Mouse (Mus musculus) lung, postnatal 36 days (tissue): ENCODE data around the gene Creg2.
"Not testable (repeated sequence)": the region's sequence is repeated elsewhere in the genome, so short reads cannot be mapped to it uniquely, and the experiment has no call there.

Experiments
- DNase-seq: peaks from one replicate; pipeline ENCODE4 v3.0.0; 2022; ENCODE audit warnings: mixed read lengths

Gene Creg2

DNA sequence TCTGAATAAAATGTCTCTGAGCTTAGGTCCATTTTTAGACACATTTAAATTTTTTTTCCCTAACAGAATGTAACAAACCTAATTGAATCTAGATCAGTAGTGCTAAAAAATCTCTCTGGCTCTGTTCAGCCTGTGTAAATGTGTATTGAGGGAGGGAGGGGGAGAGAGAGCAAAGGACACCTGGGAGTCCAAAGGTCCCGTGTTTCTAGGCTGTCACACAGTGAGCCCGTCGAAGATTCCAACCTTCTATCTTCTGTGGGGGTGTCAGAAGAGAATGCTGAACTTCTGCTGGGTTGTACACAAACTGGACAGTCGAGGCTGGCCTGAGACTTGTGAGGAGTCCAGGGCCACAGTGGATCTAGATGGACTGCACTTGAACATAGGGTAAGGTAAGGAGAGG, 59.2 kb downstream of the Creg2 start:
- no peak for DNase-seq

DNA sequence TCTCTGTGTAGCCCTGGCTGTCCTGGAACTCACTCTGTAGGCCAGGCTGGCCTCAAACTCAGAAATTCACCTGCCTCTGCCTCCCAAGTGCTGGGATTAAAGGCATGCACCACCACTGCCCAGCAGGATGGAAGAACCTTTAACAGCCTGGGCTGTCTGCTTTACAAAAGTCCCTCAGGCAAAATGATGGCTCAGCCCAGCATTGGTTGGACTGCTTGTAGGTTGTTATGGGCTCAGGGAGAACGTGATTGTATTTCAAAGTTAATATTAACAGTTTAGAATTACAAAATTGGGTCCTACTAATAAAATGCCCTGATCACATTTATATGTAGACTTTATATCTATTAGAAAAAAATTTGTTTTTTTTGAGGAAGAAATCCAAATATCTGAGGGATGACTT, 59.7 kb downstream of the Creg2 start:
- not testable (repeated sequence) for DNase-seq

DNA sequence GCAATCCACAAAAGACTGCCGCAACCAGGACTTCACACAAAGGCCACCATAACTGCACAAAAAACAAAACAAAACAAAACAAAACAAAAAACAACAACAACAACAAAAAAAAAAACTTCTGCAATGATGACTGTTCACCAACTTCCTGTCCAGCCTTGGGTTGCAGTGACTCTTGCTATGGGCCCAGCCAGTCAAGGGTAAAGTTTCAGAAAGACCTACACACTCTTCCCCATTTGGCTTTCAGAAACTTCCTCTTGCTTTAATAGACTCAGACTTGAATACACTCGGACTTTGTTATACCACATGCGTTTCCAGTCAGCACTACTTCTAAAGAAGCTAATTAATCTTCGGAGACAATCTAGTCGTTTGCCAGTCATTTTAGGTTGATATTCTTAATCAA, 61.1 kb downstream of the Creg2 start:
- DNase-seq = no peak

DNA sequence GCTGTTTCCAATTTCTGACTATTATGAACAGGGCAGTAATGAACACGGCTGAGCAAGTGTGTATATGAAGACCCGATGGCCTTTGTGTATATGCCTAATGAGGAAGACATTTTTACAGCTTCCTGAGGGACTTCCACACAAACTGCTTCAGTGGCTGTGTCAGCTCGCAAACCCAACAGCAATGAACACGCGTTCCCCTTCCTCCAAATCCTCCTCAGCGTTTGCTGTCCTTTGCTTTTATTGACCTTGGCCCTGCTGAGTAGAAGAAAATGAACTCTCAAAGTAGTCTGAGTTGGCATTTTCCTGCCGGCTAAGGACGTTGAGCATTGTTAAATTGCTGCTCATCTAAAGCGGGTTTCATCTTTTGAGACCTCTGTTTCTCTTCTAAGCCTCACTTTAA, 65.9 kb downstream of the Creg2 start:
- no peak for DNase-seq

DNA sequence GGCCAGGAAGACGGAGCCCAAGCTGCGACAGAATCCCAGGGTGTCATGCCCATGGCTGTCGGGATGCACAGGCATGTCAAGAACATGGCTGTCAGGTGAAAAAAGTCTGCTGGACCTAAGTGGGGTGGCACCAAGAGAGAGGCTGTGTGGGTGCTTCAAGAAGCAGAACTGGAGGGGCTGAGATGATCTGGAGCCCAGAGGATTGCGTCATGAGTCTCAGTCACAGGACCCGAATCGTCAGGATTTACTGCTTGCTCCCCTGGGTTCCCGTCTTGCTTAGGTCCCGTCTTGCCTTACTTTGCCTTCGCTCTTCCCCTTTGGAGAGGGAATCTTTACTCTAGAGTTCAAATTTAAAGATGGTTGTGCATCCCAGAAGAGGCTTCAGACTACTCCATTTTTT, 68.1 kb downstream of the Creg2 start:
- peak; percentile 32 for DNase-seq

DNA sequence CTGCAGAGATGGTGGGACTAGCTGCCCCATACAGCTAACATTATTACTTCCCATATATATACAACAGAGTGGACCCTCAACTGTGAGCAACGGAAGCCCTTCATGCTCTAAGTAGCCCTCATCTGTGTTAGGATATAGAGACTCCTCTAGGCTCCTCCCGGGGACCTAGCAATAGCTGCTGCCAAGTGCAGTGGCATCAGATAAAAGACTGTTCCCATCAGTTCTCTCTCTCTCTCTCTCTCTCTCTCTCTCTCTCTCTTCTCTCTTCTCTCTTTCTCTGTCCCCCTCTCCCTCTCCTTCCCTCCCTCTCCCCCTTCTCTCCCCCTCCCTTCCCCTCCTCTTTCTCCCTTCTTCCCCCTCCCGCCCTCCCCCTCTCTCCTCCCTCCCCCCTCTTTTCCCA, 70.1 kb downstream of the Creg2 start:
- no peak for DNase-seq

DNA sequence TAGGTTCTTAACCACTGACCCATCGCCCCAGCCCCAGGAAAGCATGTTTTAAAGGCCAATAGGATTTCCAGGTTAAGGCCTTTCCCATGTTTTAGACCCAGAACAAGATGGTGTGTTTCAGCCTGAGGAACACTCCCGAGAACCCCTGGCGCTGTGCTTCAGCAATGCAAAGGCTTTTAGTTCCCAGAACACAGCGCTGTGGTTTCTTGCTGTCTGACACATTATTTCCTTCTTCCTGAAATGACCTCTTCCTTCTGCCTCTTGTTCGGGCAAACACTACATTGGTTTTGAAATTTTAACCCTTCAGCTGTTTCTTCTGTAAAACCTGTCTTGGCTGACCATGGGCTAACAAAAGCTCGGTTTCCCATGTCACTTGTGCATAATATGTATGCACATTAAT, 72.1 kb downstream of the Creg2 start:
- DNase-seq = peak; percentile 67

DNA sequence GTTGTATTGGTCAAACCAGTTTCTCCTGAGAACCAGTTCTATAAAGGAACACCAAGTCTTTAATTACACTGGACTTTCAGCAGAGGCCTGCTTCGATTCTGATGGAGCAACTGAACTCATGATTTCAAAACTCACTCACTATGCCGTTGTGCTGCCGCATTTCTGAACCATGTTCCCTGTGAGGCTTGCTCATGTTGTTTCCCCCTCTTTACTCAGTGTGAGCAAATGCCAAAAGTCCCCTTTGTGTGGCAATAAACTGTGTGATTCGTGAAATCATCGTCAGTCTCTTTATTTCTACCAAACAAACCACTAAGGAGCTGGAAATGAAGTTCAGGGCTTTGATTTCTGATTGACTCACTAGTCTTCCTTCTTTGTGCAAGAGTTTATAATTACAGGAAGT, 72.8 kb downstream of the Creg2 start:
- DNase-seq = peak; percentile 52

DNA sequence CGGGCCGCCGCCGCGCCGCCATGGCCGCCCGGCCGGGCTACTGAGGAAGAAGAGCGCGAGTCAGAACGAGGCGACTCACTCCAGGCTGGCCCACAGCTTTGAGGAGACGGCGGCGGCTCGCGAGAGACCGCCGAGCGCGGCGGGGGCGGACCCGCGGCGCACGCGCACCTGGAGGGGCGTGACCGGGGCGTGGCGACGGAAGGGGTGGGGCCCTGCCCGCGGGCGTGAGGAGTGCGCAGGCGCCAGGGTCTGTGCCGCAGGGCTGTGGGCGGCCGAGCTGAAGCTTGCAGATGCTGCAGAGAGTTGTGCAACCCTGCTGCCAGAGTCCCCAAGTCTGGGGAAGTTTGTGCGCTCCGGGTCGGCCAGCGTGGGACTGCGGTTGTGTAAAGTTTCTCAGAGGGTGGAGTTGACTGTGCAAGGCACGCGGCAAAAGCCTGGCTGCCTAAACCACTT, 74.0 kb downstream of the Creg2 start, which contains the start of gene Rnf149:
Gene Rnf149 (minus strand): TSS at position 153 of the 453 bp plus-strand sequence.
- peak; percentile 95 for DNase-seq

DNA sequence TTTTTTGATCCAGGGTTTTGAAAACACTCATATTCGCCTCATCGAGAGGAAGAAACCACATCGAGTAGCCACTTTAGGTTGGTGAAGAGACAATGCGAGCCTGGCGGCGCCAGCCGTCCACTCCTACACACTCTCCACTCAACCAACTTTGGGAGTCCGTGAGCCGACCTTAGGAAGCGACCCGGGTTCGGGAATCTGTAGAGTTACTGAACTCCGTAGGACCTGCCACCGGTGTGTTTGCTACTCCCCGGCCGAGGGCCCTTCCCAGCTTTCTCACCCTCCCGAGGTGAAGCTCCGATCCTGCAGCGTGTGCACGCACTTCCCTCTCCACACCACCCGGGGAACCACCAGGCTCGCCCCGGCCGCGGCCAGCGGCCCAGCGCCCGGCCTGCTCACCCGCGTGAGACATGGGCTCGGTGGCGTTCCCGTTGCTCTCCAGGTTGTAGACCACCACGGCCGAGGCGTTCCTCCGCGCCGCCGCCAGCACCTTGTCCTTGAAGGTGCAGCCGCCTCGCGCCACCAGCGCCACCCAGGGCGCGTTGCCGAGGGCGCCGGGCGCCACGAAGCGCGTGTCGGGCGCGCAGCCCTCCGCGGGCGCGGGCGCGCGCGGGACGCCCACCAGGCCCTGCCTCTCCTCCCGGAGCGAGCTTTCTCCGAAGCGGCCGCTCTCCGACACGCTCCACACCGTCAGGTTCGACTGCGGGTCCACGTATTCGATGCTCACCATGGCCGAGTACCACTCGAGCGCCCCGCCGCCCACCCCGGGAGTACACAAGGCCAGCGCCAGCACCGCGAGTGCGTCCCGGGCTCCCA, 74.6 kb downstream of the Creg2 start:
- peak; percentile 44 for DNase-seq

DNA sequence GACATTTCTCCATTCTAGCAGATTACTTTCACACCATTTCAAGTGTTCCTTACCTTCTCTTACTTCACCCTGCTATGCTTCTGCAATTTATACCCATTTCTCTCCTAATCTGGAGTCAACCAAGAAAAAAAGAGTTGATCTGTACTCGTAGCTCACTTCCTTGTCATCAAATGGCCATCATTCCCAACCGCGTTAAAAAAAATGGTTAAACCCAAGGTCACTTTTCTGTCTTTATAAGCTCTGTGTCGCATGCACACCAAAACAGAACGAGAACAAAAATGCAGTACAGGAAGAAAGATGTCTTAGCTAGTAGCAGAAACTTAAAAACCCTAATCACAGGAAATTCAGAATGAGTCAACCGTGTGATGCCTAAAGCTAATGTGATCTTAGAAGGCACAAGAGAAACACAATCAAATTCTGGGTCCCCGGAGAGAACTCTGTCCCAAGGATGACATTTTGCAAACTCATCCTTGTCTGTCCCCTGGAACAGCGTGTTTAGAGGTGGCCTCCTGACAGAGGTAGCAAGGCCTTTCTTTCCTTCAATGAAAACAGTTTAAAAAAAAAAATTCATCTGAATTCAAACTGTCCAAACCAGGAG, 75.4 kb downstream of the Creg2 start:
- DNase-seq = no peak

DNA sequence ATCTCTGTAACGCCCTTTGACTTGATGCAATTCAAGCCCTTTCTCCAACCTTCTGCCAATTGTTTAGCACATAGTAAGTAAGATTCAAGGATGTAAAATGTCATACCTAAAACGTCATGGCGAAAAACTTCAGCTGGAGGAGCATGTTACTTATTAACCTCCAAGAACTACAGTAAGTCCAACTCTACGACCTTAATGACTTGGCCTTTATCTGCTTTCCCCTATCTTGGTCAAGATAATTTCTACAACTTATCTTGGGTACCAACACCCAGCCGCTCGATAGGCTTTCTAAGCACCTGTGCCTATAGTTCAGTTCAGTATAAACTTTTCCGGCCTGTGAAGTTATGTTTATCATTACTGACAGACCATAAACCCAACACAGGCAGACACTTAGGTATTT, 77.4 kb downstream of the Creg2 start:
- DNase-seq = no peak

DNA sequence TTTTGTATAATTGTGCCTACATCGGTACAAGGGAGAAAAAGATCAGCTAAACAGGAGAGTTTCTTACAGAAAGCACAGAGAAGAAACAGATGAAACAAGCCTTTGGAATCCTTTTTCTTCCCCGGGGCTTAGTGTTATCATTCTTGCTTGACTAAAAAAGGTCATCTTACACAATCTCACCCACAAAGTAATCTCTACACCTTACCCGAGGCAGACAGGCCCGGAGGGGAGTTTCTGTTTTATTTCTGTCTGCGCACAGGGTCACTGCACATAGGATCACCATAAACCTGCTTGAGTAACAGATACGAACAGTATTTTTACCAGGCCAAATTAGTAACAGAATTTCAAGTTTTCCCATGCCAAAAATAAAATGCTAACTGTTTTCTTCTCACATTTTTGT, 79.6 kb downstream of the Creg2 start:
- no peak for DNase-seq
